Mouse (Mus musculus): ENCODE measurements at regions not wholly inside any gene's neighbourhood (a gene's known extent, or its start where the extent isn't known, plus 50 kb on each side); places are given as distances from the start of the nearest gene placed in this dataset.

DNA sequence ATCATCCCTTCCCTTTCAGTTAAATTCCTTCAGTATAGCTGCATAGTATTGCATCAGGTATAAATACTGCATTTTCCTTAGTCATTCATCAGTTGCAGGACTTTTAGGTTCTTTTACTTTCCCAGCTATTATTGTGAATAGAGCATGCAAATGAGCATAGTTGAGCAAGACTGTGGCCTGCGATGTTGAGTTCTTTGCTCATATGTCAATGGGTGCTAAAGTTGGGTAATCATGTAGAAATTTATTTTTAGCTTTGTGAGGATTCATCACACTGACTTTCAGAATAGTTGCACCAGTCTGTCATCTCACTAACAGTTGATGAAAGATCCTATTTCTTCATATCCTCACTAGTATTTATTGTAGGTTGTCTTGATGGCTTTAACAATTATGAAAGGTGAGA is 380.3 kb upstream of the Arrdc3 start:
- no peak for DNase-seq

DNA sequence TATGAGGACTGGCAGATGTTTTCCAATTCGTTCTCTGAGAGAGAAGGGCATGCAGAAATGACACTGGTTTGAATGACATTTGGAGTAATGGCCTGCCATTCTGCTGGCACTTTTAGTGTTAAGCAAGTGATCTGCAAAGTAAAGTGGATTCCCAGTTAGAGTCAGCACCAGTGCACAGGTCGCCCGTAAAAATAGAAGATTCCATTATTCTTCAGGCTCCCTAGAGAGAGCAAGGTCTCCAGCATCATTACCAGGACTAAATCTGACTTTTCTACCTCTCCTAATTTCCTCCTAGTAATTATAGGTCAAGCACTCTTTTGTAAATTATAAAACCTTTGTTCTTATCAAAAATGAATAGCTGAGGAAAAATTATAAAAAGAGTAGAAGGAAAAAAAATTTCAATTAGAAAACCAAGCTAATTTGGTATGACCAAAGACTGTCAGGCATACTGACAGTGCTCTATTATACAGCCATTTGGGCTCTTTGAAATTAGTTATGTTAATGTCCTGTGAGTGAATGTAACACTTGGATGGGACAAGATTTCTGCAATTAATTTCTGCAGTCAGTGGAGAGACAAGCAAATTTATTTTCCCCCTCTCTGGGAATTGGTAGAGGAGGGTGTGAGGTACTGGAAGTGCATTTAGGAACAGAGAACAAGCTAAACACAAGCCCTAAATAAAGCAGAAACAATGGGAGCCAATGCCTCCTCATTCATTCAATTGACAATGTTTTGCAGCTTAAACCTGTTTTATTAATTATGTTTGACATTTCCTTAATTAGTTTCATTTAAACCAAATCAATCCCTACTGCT is 368.8 kb upstream of the Arrdc3 start:
- no peak for DNase-seq

DNA sequence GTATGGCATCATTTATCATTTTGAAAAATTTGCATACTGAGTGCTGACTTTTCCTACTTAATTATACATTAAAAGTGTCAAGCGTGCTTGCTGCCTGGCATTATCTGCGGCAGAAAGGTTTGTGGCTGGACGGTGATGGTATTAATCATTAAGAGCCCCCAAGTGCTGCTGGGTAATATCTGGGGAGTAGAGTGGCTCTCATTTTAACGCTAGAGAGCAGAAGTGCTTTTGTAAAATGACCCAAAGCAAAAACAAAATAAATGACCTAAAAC is 368.3 kb upstream of the Arrdc3 start:
- no peak for DNase-seq

DNA sequence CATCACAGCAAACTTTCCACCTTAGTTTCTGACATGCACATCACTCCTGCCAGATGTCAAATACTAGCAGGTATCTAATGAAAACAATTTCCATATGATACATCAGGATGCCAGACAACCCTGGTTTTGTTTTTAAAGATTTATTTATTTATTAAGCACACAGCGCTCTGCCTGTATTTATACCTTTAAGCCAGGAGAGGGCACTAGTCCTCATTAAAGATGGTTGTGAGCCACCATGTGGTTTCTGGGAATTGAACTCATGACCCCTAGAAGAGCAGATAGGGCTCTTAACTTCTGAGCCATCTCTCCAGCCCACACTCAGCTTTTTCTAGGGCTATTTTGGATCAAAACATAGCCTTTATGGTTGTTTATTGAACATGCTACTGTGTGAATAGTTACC is 364.3 kb upstream of the Arrdc3 start:
- no peak for DNase-seq

DNA sequence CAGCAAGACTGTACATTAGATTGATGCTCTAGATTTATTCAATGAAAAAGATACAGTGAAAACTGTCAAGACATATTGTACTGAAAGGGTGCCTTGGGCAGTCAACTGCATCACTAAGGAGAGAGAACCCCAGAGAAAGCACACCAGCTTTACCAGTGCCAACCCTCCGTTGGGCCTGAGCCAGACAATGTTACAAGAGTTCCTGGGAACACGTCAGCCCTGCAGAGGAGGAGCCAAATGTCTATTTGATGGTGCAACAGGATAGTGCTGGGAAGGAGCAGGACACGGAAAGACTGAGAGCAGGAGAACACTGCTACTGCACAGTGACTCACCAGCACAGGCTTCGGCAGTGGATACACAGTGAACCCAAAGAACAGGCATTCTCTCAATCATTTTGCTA is 363.4 kb upstream of the Arrdc3 start:
- peak; percentile 66 for DNase-seq

DNA sequence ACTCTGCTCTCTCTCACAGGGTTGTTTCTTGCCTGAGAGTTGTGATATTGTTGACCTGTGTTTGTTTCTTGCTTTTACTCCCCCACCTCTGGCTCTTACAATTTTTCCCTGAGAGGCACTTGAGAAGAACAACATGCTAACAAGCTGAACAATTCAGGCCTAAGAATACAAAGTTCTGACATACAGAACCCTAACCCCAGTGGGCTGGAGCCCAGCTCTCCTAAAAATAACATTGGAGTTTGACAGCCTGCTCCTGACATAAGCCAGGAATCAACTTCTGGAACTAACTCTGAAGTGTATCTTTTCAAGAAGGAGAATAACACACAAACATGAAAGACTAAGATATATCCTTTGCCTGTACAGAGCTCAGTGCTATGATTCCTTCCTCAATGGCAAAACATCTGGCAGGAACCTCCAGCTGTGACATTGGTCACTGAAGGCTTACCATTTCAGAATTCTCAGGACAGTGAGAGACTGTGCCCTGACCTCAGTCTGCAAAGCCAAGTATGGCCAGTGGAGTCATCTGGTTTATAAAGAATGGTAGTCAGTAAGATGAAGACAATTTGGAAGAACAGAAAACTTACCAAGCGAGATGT is 347.3 kb upstream of the Arrdc3 start:
- DNase-seq: no peak

DNA sequence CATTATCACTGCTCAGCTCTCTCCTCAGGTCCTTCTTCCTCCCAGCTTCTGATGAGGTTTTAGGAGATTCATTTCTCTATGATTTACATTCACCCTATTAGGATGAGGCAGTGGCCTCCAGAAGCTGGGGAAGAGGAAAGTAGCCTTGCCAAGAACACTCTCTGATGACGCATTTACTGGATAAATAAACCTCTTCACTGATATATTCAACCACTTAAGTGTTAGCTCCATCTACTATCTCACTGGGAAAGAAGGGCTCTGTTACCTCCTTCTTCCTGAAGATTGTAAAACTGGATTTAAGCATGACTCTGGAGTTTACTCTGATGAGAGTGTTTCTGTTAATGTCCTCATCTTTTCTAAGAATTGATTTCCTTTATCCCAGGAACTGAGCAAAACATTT is 338.2 kb upstream of the Arrdc3 start:
- DNase-seq: no peak

DNA sequence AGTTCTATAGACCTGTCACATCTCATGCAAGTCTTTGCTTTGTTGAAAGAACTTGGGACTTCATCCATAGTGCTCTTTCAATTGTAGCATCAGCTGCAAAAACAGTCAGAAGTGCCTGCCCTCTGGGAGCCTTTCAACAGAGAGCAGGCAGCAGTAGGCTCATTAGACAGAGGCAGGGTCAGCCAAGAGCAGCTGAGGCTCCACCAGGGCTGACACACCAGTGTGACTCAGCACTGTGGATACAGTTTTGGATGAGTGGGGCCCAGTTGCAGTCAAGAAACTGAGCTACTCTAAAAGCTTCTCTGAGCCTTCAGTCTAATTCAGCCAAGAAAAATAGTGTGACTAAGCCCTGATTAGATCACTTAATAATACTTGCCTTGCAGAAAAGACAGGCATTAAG is 326.0 kb upstream of the Arrdc3 start:
- peak; percentile 61 for DNase-seq

Data from adrenal gland, postnatal 14 days (tissue).